Mouse (Mus musculus) limb, embryonic 11.5 days (tissue): Measurements from ENCODE around the gene Gng2. TPM values are rescaled to one million over a fixed set of nuclear protein-coding genes. Genes with fewer than 3 reads are reported as not detected.

Experiments used
- ATAC-seq: fragments of 200-750 bp; cut with Nextera tagmentation; 2 replicates; pipeline ENCODE4 v1.8.0; 2017; ENCODE audit warnings: low read depth; ENCODE audit not compliant: insufficient number of reproducible peaks, low FRiP score, low TSS enrichment
- DNase-seq: peaks from one replicate; pipeline ENCODE4 v3.0.0-alpha.2; 2015; ENCODE audit warnings: low spot score
- H3K27ac ChIP-seq: fragments of 300-500 bp; sonication (generic); replicated peaks from 2 replicates; pipeline ENCODE4 v1.5.1; 2014; ENCODE audit warnings: low read depth, mild to moderate bottlenecking, low read length
- H3K27me3 ChIP-seq: fragments of 300-500 bp; sonication (generic); 2 replicates; pipeline ENCODE4 v1.6.1; 2014; ENCODE audit warnings: mild to moderate bottlenecking, low read length, mixed read lengths; ENCODE audit not compliant: control insufficient read depth, insufficient read depth
- H3K36me3 ChIP-seq: fragments of 300-500 bp; sonication (generic); 2 replicates; pipeline ENCODE4 v1.6.1; 2014; ENCODE audit warnings: mild to moderate bottlenecking, low read length, moderate library complexity, mixed read lengths; ENCODE audit not compliant: control insufficient read depth, insufficient read depth
- H3K4me1 ChIP-seq: fragments of 300-500 bp; sonication (generic); 2 replicates; pipeline ENCODE4 v1.6.1; 2014; ENCODE audit warnings: low read length, mixed read lengths; ENCODE audit not compliant: control insufficient read depth, insufficient read depth
- H3K4me2 ChIP-seq: fragments of 300-500 bp; sonication (generic); 2 replicates; pipeline ENCODE4 v1.6.1; 2014; ENCODE audit warnings: low read depth, mild to moderate bottlenecking, moderate library complexity; ENCODE audit not compliant: severe bottlenecking
- H3K4me3 ChIP-seq: fragments of 300-500 bp; sonication (generic); 2 replicates; pipeline ENCODE4 v1.5.1; 2014; ENCODE audit warnings: low read depth, low read length
- H3K9ac ChIP-seq: fragments of 300-500 bp; sonication (generic); 2 replicates; pipeline ENCODE4 v1.6.1; 2014; ENCODE audit warnings: mild to moderate bottlenecking, low read length
- H3K9me3 ChIP-seq: fragments of 300-500 bp; sonication (generic); 2 replicates; pipeline ENCODE4 v1.6.1; 2016; ENCODE audit warnings: low read length; ENCODE audit not compliant: control insufficient read depth
- WGBS: fragments of 180-500 bp; shearing (Covaris S2); extraction: QIAGEN DNeasy Blood & Tissue Kit; methylation state at CpG from one replicate; pipeline ENCODE4 v1.1.7; 2014; 5-methylcytosine and 5-hydroxymethylcytosine counted together
- polyA plus RNA-seq: library from polyadenylated mRNA; unstranded; fragments of >200 nt; fragmentation: Nextera tagmentation; extraction: Ambion mirVana; gene quantifications from 2 replicates; pipeline ENCODE4 v1.2.1, GENCODE M21; 2014

Gene Gng2
- 69.7 and 73.9 TPM in 2 replicates for polyA plus RNA-seq

GRCm38 (mm10) chr14:19977271-19978024 is at the start of gene Gng2:
Gene Gng2, minus strand, starts transcription at chr14:19977627.
- ATAC-seq (peak; percentile 63), DNase-seq (peak; percentile 61)
- Histone ChIP-seq H3K27ac (peak within 1 kb of the TSS; percentile 91), H3K4me1 (peaks cover 8% of the 10 kb centered on the region), H3K4me3 (peak within 1 kb of the TSS; percentile 51), H3K36me3 (no peaks in the 10 kb centered on the region), H3K27me3 (no peaks in the 10 kb centered on the region), H3K9ac (peak within 1 kb of the TSS; percentile 77), H3K4me2 (peak within 1 kb of the TSS; percentile 67), H3K9me3 (no peaks in the 10 kb centered on the region)
- 2% methylated on average over 15 of the region's 15 CpGs for WGBS

DNA sequence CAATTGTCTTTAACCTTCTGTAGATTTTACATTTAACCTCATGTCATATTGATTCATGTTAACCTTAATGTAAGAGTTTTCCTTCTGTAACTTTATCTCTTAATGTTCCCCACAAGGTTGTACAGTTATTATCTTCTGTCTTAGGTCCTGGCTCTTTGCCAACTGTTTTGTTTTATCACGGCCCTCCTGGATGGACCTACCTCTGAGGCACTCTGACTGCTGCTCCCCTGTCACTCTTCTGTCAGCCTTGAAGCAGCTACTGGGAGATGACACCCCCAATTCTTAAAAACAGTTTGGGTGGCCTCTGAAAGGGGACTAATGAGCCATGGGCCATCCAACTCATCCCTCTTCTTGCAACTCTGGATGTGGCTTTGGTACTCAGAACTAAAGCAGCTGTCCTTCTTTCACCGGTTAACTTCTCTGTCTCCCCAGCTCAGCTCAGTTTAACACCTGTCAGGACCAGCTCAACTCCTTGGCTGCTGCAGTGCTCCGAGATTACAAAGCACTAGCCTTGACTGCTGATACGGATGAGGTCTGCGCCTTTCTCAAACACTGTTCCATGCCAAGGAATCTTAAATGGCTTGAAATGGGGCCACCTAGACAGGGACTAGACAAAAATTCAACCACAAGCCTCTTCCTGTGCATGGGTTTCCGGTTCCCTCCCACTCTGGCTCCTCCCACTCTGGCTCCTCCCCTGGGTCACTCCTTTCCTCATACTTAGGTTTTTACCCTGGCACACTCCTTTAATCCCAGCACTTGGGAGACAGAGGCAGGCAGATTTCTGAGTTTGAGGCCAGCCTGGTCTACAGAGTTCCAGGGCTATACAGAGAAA is 47.7 kb upstream of the Gng2 start:
- Histone ChIP-seq H3K4me1 (no peaks in the 10 kb centered on the region), H3K9ac (no peak overlapping the region), H3K27ac (no peak overlapping the region), H3K4me3 (no peak overlapping the region), H3K36me3 (no peaks in the 10 kb centered on the region), H3K27me3 (no peaks in the 10 kb centered on the region), H3K9me3 (no peaks in the 10 kb centered on the region), H3K4me2 (no peak overlapping the region)
- 75% methylated on average over 6 of the region's 6 CpGs for WGBS
- ATAC-seq (no peak), DNase-seq (no peak)

- no peaks in the 10 kb centered on the region for H3K27me3 ChIP-seq
- H3K27ac ChIP-seq: no peak overlapping the region
- WGBS: 94% methylated on average over 2 of the region's 2 CpGs
- H3K4me1 ChIP-seq: no peaks in the 10 kb centered on the region
- H3K36me3 ChIP-seq: no peaks in the 10 kb centered on the region
- DNase-seq: no peak
- no peak overlapping the region for H3K4me3 ChIP-seq
- no peak overlapping the region for H3K9ac ChIP-seq
- no peak for ATAC-seq
- H3K4me2 ChIP-seq: no peak overlapping the region
- no peaks in the 10 kb centered on the region for H3K9me3 ChIP-seq
These were observed 46.5 kb upstream of the Gng2 start for GRCm38 (mm10) chr14:20023939-20024338.

- no peaks in the 10 kb centered on the region for H3K36me3 ChIP-seq
- no peak for DNase-seq
- no peak overlapping the region for H3K9ac ChIP-seq
- H3K4me2 ChIP-seq: no peak overlapping the region
- H3K27me3 ChIP-seq: no peaks in the 10 kb centered on the region
- H3K4me3 ChIP-seq: no peak overlapping the region
- no peaks in the 10 kb centered on the region for H3K9me3 ChIP-seq
- no peak overlapping the region for H3K27ac ChIP-seq
- 75% methylated on average over 3 of the region's 3 CpGs for WGBS
- ATAC-seq: no peak
- H3K4me1 ChIP-seq: no peaks in the 10 kb centered on the region
These were observed 42.1 kb upstream of the Gng2 start for GRCm38 (mm10) chr14:20019486-20019885.

- Histone ChIP-seq H3K4me3 (no peak overlapping the region), H3K27me3 (no peaks in the 10 kb centered on the region), H3K4me2 (no peak overlapping the region), H3K9me3 (no peaks in the 10 kb centered on the region), H3K4me1 (no peaks in the 10 kb centered on the region), H3K9ac (no peak overlapping the region), H3K36me3 (no peaks in the 10 kb centered on the region), H3K27ac (no peak overlapping the region)
- no peak for ATAC-seq
- WGBS: 70% methylated on average over 9 of the region's 9 CpGs
- no peak for DNase-seq
These were observed 35.3 kb upstream of the Gng2 start for GRCm38 (mm10) chr14:20012506-20013275.

- H3K9ac ChIP-seq: no peak overlapping the region
- no peak for DNase-seq
- WGBS: 58% methylated on average over 3 of the region's 3 CpGs
These were observed 30.0 kb upstream of the Gng2 start for GRCm38 (mm10) chr14:20007446-20007845.

DNA sequence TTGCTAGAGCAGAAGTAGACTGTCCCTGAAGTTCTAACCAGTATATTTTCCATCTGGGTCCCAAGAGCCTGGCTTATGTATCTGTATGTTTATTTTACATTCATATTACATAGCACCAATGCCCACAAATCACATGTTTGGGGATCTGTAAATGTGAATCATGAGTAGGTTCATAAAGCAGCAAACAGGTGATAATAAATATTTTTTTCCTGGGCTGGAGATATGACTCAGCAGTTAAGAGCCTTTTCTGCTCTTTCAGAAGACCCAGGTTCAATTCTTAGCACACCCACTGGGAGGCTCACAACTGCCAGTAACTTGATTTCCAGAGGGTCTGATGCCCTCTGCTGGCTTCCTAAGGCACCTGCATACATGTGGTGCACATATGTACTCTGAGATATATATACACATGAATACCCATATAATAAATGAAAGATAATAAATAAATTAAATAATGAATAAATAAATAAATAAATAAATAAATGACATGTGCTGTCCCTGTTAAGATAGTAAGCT is 27.4 kb upstream of the Gng2 start:
- H3K36me3 ChIP-seq: no peaks in the 10 kb centered on the region
- no peak overlapping the region for H3K4me2 ChIP-seq
- H3K27me3 ChIP-seq: no peaks in the 10 kb centered on the region
- ATAC-seq: no peak
- H3K9ac ChIP-seq: no peak overlapping the region
- no peak for DNase-seq
- H3K4me3 ChIP-seq: no peak overlapping the region
- no peak overlapping the region for H3K27ac ChIP-seq
- no peaks in the 10 kb centered on the region for H3K4me1 ChIP-seq
- no peaks in the 10 kb centered on the region for H3K9me3 ChIP-seq

More at GRCm38 (mm10) chr14:20007446-20007845, 30.0 kb upstream of the Gng2 start:
- no peak for ATAC-seq
- Histone ChIP-seq H3K27ac (no peak overlapping the region), H3K4me3 (no peak overlapping the region), H3K4me2 (no peak overlapping the region), H3K9me3 (no peaks in the 10 kb centered on the region), H3K27me3 (no peaks in the 10 kb centered on the region), H3K4me1 (no peaks in the 10 kb centered on the region), H3K36me3 (no peaks in the 10 kb centered on the region)

GRCm38 (mm10) chr14:19996853-19997252 is 19.4 kb upstream of the Gng2 start:
- DNase-seq (no peak), ATAC-seq (no peak)
- H3K4me2 ChIP-seq: no peak overlapping the region
- no peak overlapping the region for H3K9ac ChIP-seq
- H3K27ac ChIP-seq: no peak overlapping the region
- H3K9me3 ChIP-seq: no peaks in the 10 kb centered on the region
- no peaks in the 10 kb centered on the region for H3K27me3 ChIP-seq
- H3K36me3 ChIP-seq: no peaks in the 10 kb centered on the region
- 89% methylated on average over 5 of the region's 5 CpGs for WGBS
- no peaks in the 10 kb centered on the region for H3K4me1 ChIP-seq
- H3K4me3 ChIP-seq: no peak overlapping the region
